Comparison of ENCODE assay signal across 8 mouse cellular contexts in genomic region chr17:32285138-32285670, GRCm38 (mm10). TPM values are rescaled to one million over a fixed set of nuclear protein-coding genes. Genes with fewer than 3 reads are reported as not detected.
DNase-seq lines count a peak whose midpoint lies in the region; ATAC-seq lines count a peak whose summit lies in the region.

No protein-coding gene starts in this region.

- no peak for DNase-seq in lung, postnatal 36 days
- DNase-seq in skeletal muscle tissue, adult 2 months (ENCODE audit: low read depth, low spot score), result peak; percentile 11
- no peak for DNase-seq in left cerebral cortex, adult 18-20 months (ENCODE audit: low spot score in 2 of 2)
- DNase-seq in testis, postnatal 14 days (ENCODE audit: low spot score), result no peak
- no peak for DNase-seq in cerebellum, adult 8-10 months

- WGBS in lung, embryonic 16.5 days, result 39% methylated on average over 6 of the region's 6 CpGs
- 47% methylated on average over 6 of the region's 6 CpGs for WGBS in embryonic facial prominence, embryonic 13.5 days
- 56% methylated on average over 6 of the region's 6 CpGs for WGBS in limb, embryonic 12.5 days

- no peak for ATAC-seq in lung, embryonic 16.5 days (ENCODE audit: low read depth)
- no peak for ATAC-seq in embryonic facial prominence, embryonic 13.5 days (ENCODE audit: insufficient number of reproducible peaks, insufficient read depth, low FRiP score, low TSS enrichment, low read depth)
- no peak for ATAC-seq in limb, embryonic 12.5 days (ENCODE audit: insufficient number of reproducible peaks, insufficient read depth, low FRiP score, low TSS enrichment, low read depth)

- peaks cover 16% of the 10 kb centered on the region; the same call in 1 of the 2 replicates for H3K4me1 ChIP-seq in lung, embryonic 16.5 days (replicated peaks; ENCODE audit: control insufficient read depth, insufficient read depth, low read length)
- peaks cover 34% of the 10 kb centered on the region for H3K4me1 ChIP-seq in embryonic facial prominence, embryonic 13.5 days
- peaks cover 24% of the 10 kb centered on the region for H3K4me1 ChIP-seq in limb, embryonic 12.5 days (replicated peaks)

- H3K27me3 ChIP-seq in lung, embryonic 16.5 days (ENCODE audit: control insufficient read depth, insufficient read depth, low read depth, low read length), result no peaks in the 10 kb centered on the region
- H3K27me3 ChIP-seq in embryonic facial prominence, embryonic 13.5 days, result no peaks in the 10 kb centered on the region
- no peaks in the 10 kb centered on the region for H3K27me3 ChIP-seq in limb, embryonic 12.5 days

- H3K27ac ChIP-seq in lung, embryonic 16.5 days (ENCODE audit: low read length), result no peak overlapping the region; the same call in 1 of the 2 replicates
- H3K27ac ChIP-seq in embryonic facial prominence, embryonic 13.5 days, result peak overlapping the region; percentile 99
- peak overlapping the region; percentile 99; the same call in 1 of the 2 replicates for H3K27ac ChIP-seq in limb, embryonic 12.5 days

- peak overlapping the region; percentile 77 for H3K4me2 ChIP-seq in lung, embryonic 16.5 days (ENCODE audit: low read depth, low read length)
- peak overlapping the region; percentile 74 for H3K4me2 ChIP-seq in embryonic facial prominence, embryonic 13.5 days
- H3K4me2 ChIP-seq in limb, embryonic 12.5 days, result peak overlapping the region; percentile 84

- H3K9ac ChIP-seq in lung, embryonic 16.5 days (ENCODE audit: low read length), result peak overlapping the region; percentile 99
- H3K9ac ChIP-seq in embryonic facial prominence, embryonic 13.5 days, result peak overlapping the region; percentile 98
- peak overlapping the region; percentile 99 for H3K9ac ChIP-seq in limb, embryonic 12.5 days (replicated peaks)

- H3K9me3 ChIP-seq in lung, embryonic 16.5 days (ENCODE audit: control insufficient read depth, low read length), result no peaks in the 10 kb centered on the region
- H3K9me3 ChIP-seq in embryonic facial prominence, embryonic 13.5 days, result no peaks in the 10 kb centered on the region
- no peaks in the 10 kb centered on the region for H3K9me3 ChIP-seq in limb, embryonic 12.5 days

- peak overlapping the region; percentile 97 for H3K4me3 ChIP-seq in lung, embryonic 16.5 days (ENCODE audit: low read length)
- H3K4me3 ChIP-seq in embryonic facial prominence, embryonic 13.5 days, result peak overlapping the region; percentile 97
- H3K4me3 ChIP-seq in limb, embryonic 12.5 days (replicated peaks), result peak overlapping the region; percentile 96

- no peaks in the 10 kb centered on the region for H3K36me3 ChIP-seq in lung, embryonic 16.5 days (ENCODE audit: control insufficient read depth, insufficient read depth, low read length)
- H3K36me3 ChIP-seq in embryonic facial prominence, embryonic 13.5 days, result no peaks in the 10 kb centered on the region
- no peaks in the 10 kb centered on the region for H3K36me3 ChIP-seq in limb, embryonic 12.5 days

RNA-seq across cellular contexts. Expression of gene Brd4, which starts 0.7 kb away (rescaled TPM):
- 70.6 and 83.2 TPM in 2 replicates for polyA plus RNA-seq in lung, embryonic 16.5 days (2015; fragmentation: Nextera tagmentation; extraction: Ambion mirVana)
- polyA plus RNA-seq in embryonic facial prominence, embryonic 13.5 days (2015; fragmentation: Nextera tagmentation; extraction: Ambion mirVana), result 106 and 117 TPM in 2 replicates
- 98.2 and 119 TPM in 2 replicates for polyA plus RNA-seq in limb, embryonic 12.5 days (2016; fragmentation: Nextera tagmentation; extraction: Ambion mirVana)
- total RNA-seq in left cerebral cortex, adult 18-20 months (2021), result 100 to 1,000 TPM; 107 to 108 TPM

RNA-seq across cellular contexts. Expression of gene Akap8, which starts 35.8 kb away (rescaled TPM):
- polyA plus RNA-seq in lung, embryonic 16.5 days (2015; fragmentation: Nextera tagmentation; extraction: Ambion mirVana), result 92.9 and 100 TPM in 2 replicates
- 120 and 123 TPM in 2 replicates for polyA plus RNA-seq in embryonic facial prominence, embryonic 13.5 days (2015; fragmentation: Nextera tagmentation; extraction: Ambion mirVana)
- polyA plus RNA-seq in limb, embryonic 12.5 days (2016; fragmentation: Nextera tagmentation; extraction: Ambion mirVana), result 151 and 153 TPM in 2 replicates
- 10 to 100 TPM; 81.2 to 87.6 TPM for total RNA-seq in left cerebral cortex, adult 18-20 months (2021)
